21 mouse cellular contexts compared by ENCODE assay signal in genomic region chr9:72592016-72592415, GRCm38 (mm10). TPM values are rescaled to one million over a fixed set of nuclear protein-coding genes. Genes with fewer than 3 reads are reported as not detected.
A peak's percentile ranks its signal among the peaks of the same experiment; 100 is the strongest.
DNase-seq lines count a peak whose midpoint lies in the region; ATAC-seq and TF ChIP-seq lines count a peak whose summit lies in the region.
"Had no signal": no experiment of that assay in that cellular context is flagged by ENCODE, and none has a peak within 500 bp of the region (broad histone marks: within the 10 kb centered on the region; RNA-seq: fewer than 3 reads in every experiment).

No protein-coding gene starts in this region.

- peaks cover 2 to 39% of the 10 kb centered on the region in 2 experiments; a peak in 3 of 4 replicates for H3K4me1 ChIP-seq in CH12.LX (ENCODE audit: control insufficient read depth in 1 of 2, insufficient read depth in 2 of 2)
- H3K4me1 ChIP-seq: forebrain, embryonic 13.5 days; heart, embryonic 10.5 days; hindbrain, embryonic 13.5 days had no signal

- no peak for TF ChIP-seq RAD21 in CH12.LX (IDR thresholded peaks at IDR 0.05; ENCODE audit: low read depth, low read length)

- H3K9me3 ChIP-seq in CH12.LX (replicated peaks; ENCODE audit: low read length) = peaks cover 6% of the 10 kb centered on the region
- H3K9me3 ChIP-seq: embryonic facial prominence, embryonic 10.5 days; forebrain, embryonic 13.5 days; heart, embryonic 10.5 days; hindbrain, embryonic 13.5 days had no signal

- no peaks in the 10 kb centered on the region for H3K27me3 ChIP-seq in CH12.LX (replicated peaks)
- H3K27me3 ChIP-seq: forebrain, embryonic 13.5 days; hindbrain, embryonic 13.5 days had no signal

- in situ Hi-C loops in CH12.LX (cut with MboI; ENCODE audit: low pct_ligation_motif_present, low pct_unique_long_range_greater_than_20kb, low sequenced_read_pairs) = no loop called here

- TF ChIP-seq CTCF in CH12.LX (conservative IDR thresholded peaks at IDR 0.05 in 1 of 2, IDR thresholded peaks at IDR 0.05 in 1 of 2; ENCODE audit: low read depth in 2 of 2, low read length in 2 of 2) = no peak

- H3K36me3 ChIP-seq in CH12.LX (replicated peaks in 1 of 2; ENCODE audit: control insufficient read depth in 1 of 2, insufficient read depth in 1 of 2, low read length in 1 of 2) = peaks cover 7 to 31% of the 10 kb centered on the region in 2 experiments

- H3K9ac ChIP-seq in CH12.LX (ENCODE audit: insufficient read depth, low read depth) = no peak overlapping the region
- H3K9ac ChIP-seq: forebrain, embryonic 13.5 days; hindbrain, embryonic 13.5 days had no signal

- ATAC-seq in common myeloid progenitor, adult 5-6 weeks (replicated peaks; ENCODE audit: low read depth, poor library complexity, severe bottlenecking) = 0 out of 2 replicates have a peak, but pooled peaks have one; percentile 54
- ATAC-seq in megakaryocyte progenitor cell, adult 5-6 weeks (replicated peaks; ENCODE audit: poor library complexity) = peak; percentile 55; the same call in 1 of the 2 replicates
- ATAC-seq: CD4-positive, CD25-positive, alpha-beta regulatory T cell, adult 4 months; forebrain, embryonic 13.5 days; hindbrain, postnatal 0 days had no signal

- 0 out of 2 replicates have a peak, but pooled peaks cover 5% of the 10 kb centered on the region for H3K79me2 ChIP-seq in CH12.LX (replicated peaks; ENCODE audit: control insufficient read depth, extremely low read depth, insufficient read depth, poor library complexity, severe bottlenecking)

- H3K4me3 ChIP-seq in CH12.LX (replicated peaks in 1 of 3; ENCODE audit: low read depth in 2 of 3, low read length in 2 of 3, poor library complexity in 1 of 3) = no peak overlapping the region
- H3K4me3 ChIP-seq: embryonic facial prominence, embryonic 10.5 days; forebrain, embryonic 13.5 days; gastrocnemius, adult 2 months; heart, embryonic 10.5 days; hindbrain, embryonic 13.5 days had no signal

- H3K4me2 ChIP-seq in CH12.LX (ENCODE audit: insufficient read depth, low read depth, poor library complexity, severe bottlenecking) = no peak overlapping the region
- H3K4me2 ChIP-seq: forebrain, embryonic 13.5 days; hindbrain, embryonic 13.5 days had no signal

- DNase-seq in CH12.LX (ENCODE audit: extremely low read depth) = peak; percentile 54
- no peak for DNase-seq in yolk sac, embryonic 10.5 days (ENCODE audit: low spot score)
- no peak for DNase-seq in ovary, postnatal 36 days (ENCODE audit: low spot score)
- no peak for DNase-seq in thymus, postnatal 36 days
- DNase-seq: adrenal gland, postnatal 10 days; cerebellum, adult 11 months; cerebellum, adult 9-10 months; cerebellum, postnatal 25 days; gastrocnemius, adult 2 months; gastrocnemius, postnatal 25 days; heart, adult 11 months; heart, postnatal 10 days; heart, postnatal 4 days had no signal

- H3K27ac ChIP-seq in CH12.LX (ENCODE audit: insufficient read depth, low read depth) = no peak overlapping the region
- H3K27ac ChIP-seq: embryonic facial prominence, embryonic 10.5 days; forebrain, embryonic 13.5 days; gastrocnemius, adult 2 months; heart, embryonic 10.5 days; hindbrain, embryonic 13.5 days; hindbrain, postnatal 0 days had no signal

- dilution Hi-C loops in CH12.LX (cut with MboI; ENCODE audit: extremely low pct_ligation_motif_present, extremely low pct_unique_long_range_greater_than_20kb, low sequenced_read_pairs) = no loop called here

- TF ChIP-seq EP300 in CH12.LX (IDR thresholded peaks at IDR 0.05; ENCODE audit: low read length) = peak; percentile 32; the same call in 1 of the 2 replicates

- no peak for TF ChIP-seq POLR2A in CH12.LX (IDR thresholded peaks at IDR 0.05; ENCODE audit: low read depth, low read length)

TF ChIP-seq in CH12.LX, 34 proteins besides CTCF, POLR2A, EP300 and RAD21:
- TF ChIP-seq BHLHE40 (IDR thresholded peaks at IDR 0.05; ENCODE audit: low read depth, low read length) (0 out of 2 replicates have a peak, but pooled peaks have one; percentile 16), MAZ (IDR thresholded peaks at IDR 0.05; ENCODE audit: low read depth, low read length) (no peak), MAFK (IDR thresholded peaks at IDR 0.05; ENCODE audit: insufficient replicate concordance, low read length) (0 out of 2 replicates have a peak, but pooled peaks have one; percentile 22), HCFC1 (IDR thresholded peaks at IDR 0.05; ENCODE audit: low read depth, low read length) (no peak)

RNA-seq across cellular contexts. Expression of gene Rfx7, which starts 60.0 kb away (rescaled TPM):
- total RNA-seq in CH12.LX (2012; rRNA removed) (18.4 and 21.0 TPM in 2 replicates), CH12.LX (2014; rRNA removed) (27.3 and 30.0 TPM in 2 replicates)
- polyA plus RNA-seq in CH12.LX (2012; ENCODE audit: insufficient read length, low read depth) = 42.2 and 49.9 TPM in 2 replicates
- total RNA-seq in common myeloid progenitor, adult 5-6 weeks (2017) = 35.1 and 46.2 TPM in 2 replicates
- total RNA-seq in megakaryocyte progenitor cell, adult 5-6 weeks (2015) = 93.5 and 101 TPM in 2 replicates
- total RNA-seq in megakaryocyte progenitor cell, adult 5-6 weeks (2017) = 21.9 and 23.9 TPM in 2 replicates
